Mouse (Mus musculus): ENCODE measurements around the gene Dhps. TPM values are rescaled to one million over a fixed set of nuclear protein-coding genes. Genes with fewer than 3 reads are reported as not detected.
A peak's percentile ranks its signal among the peaks of the same experiment; 100 is the strongest.

Gene Dhps
- polyA plus RNA-seq, 1 experiment: 36.1 TPM

GRCm38 (mm10) chr8:85057367-85057766 lies 14.2 kb upstream of the Dhps start:
- TF ChIP-seq POLR2A (IDR thresholded peaks at IDR 0.05; ENCODE audit: low read depth, low read length) (no peak), CTCF (IDR thresholded peaks at IDR 0.05; ENCODE audit: borderline replicate concordance, insufficient read depth, low read length) (no peak)
- Histone ChIP-seq H3K4me3 (ENCODE audit: insufficient read depth, low read length) (no peak overlapping the region), H3K27ac (ENCODE audit: insufficient read depth, low read length) (no peak overlapping the region), H3K4me1 (ENCODE audit: control insufficient read depth, insufficient read depth, low read length) (no peaks in the 10 kb centered on the region; the same call in 1 of the 2 replicates)

GRCm38 (mm10) chr8:85059879-85060616 lies 11.5 kb upstream of the Dhps start, which contains the start of gene Fbxw9:
Gene Fbxw9 (plus strand): TSS chr8:85060055.
- Histone ChIP-seq H3K4me3 (ENCODE audit: insufficient read depth, low read length) (peak within 1 kb of the TSS; percentile 73), H3K4me1 (ENCODE audit: control insufficient read depth, insufficient read depth, low read length) (no peaks in the 10 kb centered on the region; the same call in 1 of the 2 replicates), H3K27ac (ENCODE audit: insufficient read depth, low read length) (peak within 1 kb of the TSS; percentile 55; the same call in 1 of the 2 replicates)
- TF ChIP-seq POLR2A (IDR thresholded peaks at IDR 0.05; ENCODE audit: low read depth, low read length) (peak; percentile 43), CTCF (IDR thresholded peaks at IDR 0.05; ENCODE audit: borderline replicate concordance, insufficient read depth, low read length) (no peak)

- H3K4me3 ChIP-seq (ENCODE audit: insufficient read depth, low read length): no peak overlapping the region
- TF ChIP-seq POLR2A (IDR thresholded peaks at IDR 0.05; ENCODE audit: low read depth, low read length): no peak
- TF ChIP-seq CTCF (IDR thresholded peaks at IDR 0.05; ENCODE audit: borderline replicate concordance, insufficient read depth, low read length): no peak
- H3K27ac ChIP-seq (ENCODE audit: insufficient read depth, low read length): no peak overlapping the region
- H3K4me1 ChIP-seq (ENCODE audit: control insufficient read depth, insufficient read depth, low read length): no peaks in the 10 kb centered on the region; the same call in 1 of the 2 replicates
Measured at GRCm38 (mm10) chr8:85062603-85063002, 9.0 kb upstream of the Dhps start.

- no peaks in the 10 kb centered on the region; the same call in 1 of the 2 replicates for H3K4me1 ChIP-seq (ENCODE audit: control insufficient read depth, insufficient read depth, low read length)
- H3K4me3 ChIP-seq (ENCODE audit: insufficient read depth, low read length): no peak overlapping the region
- no peak for TF ChIP-seq POLR2A (IDR thresholded peaks at IDR 0.05; ENCODE audit: low read depth, low read length)
- no peak for TF ChIP-seq CTCF (IDR thresholded peaks at IDR 0.05; ENCODE audit: borderline replicate concordance, insufficient read depth, low read length)
- H3K27ac ChIP-seq (ENCODE audit: insufficient read depth, low read length): no peak overlapping the region
Measured at GRCm38 (mm10) chr8:85065213-85065612, 6.3 kb upstream of the Dhps start.

GRCm38 (mm10) chr8:85067155-85067554 lies 4.4 kb upstream of the Dhps start:
- Histone ChIP-seq H3K4me3 (ENCODE audit: insufficient read depth, low read length) (no peak overlapping the region), H3K4me1 (ENCODE audit: control insufficient read depth, insufficient read depth, low read length) (peaks cover 5% of the 10 kb centered on the region; the same call in 1 of the 2 replicates), H3K27ac (ENCODE audit: insufficient read depth, low read length) (no peak overlapping the region)
- no peak for TF ChIP-seq POLR2A (IDR thresholded peaks at IDR 0.05; ENCODE audit: low read depth, low read length)
- no peak for TF ChIP-seq CTCF (IDR thresholded peaks at IDR 0.05; ENCODE audit: borderline replicate concordance, insufficient read depth, low read length)

GRCm38 (mm10) chr8:85067982-85068381 lies 3.6 kb upstream of the Dhps start, which contains the start of gene Gm5741:
Gene Gm5741 (minus strand): TSS chr8:85067982.
- Histone ChIP-seq H3K4me3 (ENCODE audit: insufficient read depth, low read length) (no peak within 1 kb of the TSS), H3K27ac (ENCODE audit: insufficient read depth, low read length) (no peak within 1 kb of the TSS), H3K4me1 (ENCODE audit: control insufficient read depth, insufficient read depth, low read length) (peaks cover 5% of the 10 kb centered on the region; the same call in 1 of the 2 replicates)
- TF ChIP-seq CTCF (IDR thresholded peaks at IDR 0.05; ENCODE audit: borderline replicate concordance, insufficient read depth, low read length): no peak
- no peak for TF ChIP-seq POLR2A (IDR thresholded peaks at IDR 0.05; ENCODE audit: low read depth, low read length)

GRCm38 (mm10) chr8:85071041-85071440 lies 516 bp upstream of the Dhps start:
- H3K4me3 ChIP-seq (ENCODE audit: insufficient read depth, low read length): peak overlapping the region; percentile 85
- peaks cover 5% of the 10 kb centered on the region; the same call in 1 of the 2 replicates for H3K4me1 ChIP-seq (ENCODE audit: control insufficient read depth, insufficient read depth, low read length)
- H3K27ac ChIP-seq (ENCODE audit: insufficient read depth, low read length): peak overlapping the region; percentile 96
- TF ChIP-seq CTCF (IDR thresholded peaks at IDR 0.05; ENCODE audit: borderline replicate concordance, insufficient read depth, low read length) (no peak), POLR2A (IDR thresholded peaks at IDR 0.05; ENCODE audit: low read depth, low read length) (no peak)

GRCm38 (mm10) chr8:85072364-85072929 lies 890 bp downstream of the Dhps start:
- H3K4me3 ChIP-seq (ENCODE audit: insufficient read depth, low read length): peak overlapping the region; percentile 85
- peak overlapping the region; percentile 82 for H3K27ac ChIP-seq (ENCODE audit: insufficient read depth, low read length)
- TF ChIP-seq CTCF (IDR thresholded peaks at IDR 0.05; ENCODE audit: borderline replicate concordance, insufficient read depth, low read length): no peak
- no peak for TF ChIP-seq POLR2A (IDR thresholded peaks at IDR 0.05; ENCODE audit: low read depth, low read length)
- H3K4me1 ChIP-seq (ENCODE audit: control insufficient read depth, insufficient read depth, low read length): peaks cover 5% of the 10 kb centered on the region; the same call in 1 of the 2 replicates

GRCm38 (mm10) chr8:85073041-85073612 lies 1.6 kb downstream of the Dhps start:
- H3K27ac ChIP-seq (ENCODE audit: insufficient read depth, low read length): 0 out of 2 replicates have a peak overlapping the region, but pooled peaks have one; percentile 14
- H3K4me1 ChIP-seq (ENCODE audit: control insufficient read depth, insufficient read depth, low read length): peaks cover 5% of the 10 kb centered on the region; the same call in 1 of the 2 replicates
- H3K4me3 ChIP-seq (ENCODE audit: insufficient read depth, low read length): no peak overlapping the region
- no peak for TF ChIP-seq POLR2A (IDR thresholded peaks at IDR 0.05; ENCODE audit: low read depth, low read length)
- no peak for TF ChIP-seq CTCF (IDR thresholded peaks at IDR 0.05; ENCODE audit: borderline replicate concordance, insufficient read depth, low read length)

Measured in embryonic fibroblast, embryonic 13.5 days (primary cell).